Mouse (Mus musculus) embryonic fibroblast, embryonic 13.5 days (primary cell): ENCODE data around the gene Bicra.

ENCODE experiments used
- CTCF ChIP-seq: IDR thresholded peaks from 2 replicates; pipeline ENCODE4 v1.5.1; 2011; ENCODE audit warnings: mild to moderate bottlenecking, control low read depth, low read length, moderate library complexity, borderline replicate concordance; ENCODE audit not compliant: insufficient read depth
- POLR2A ChIP-seq: IDR thresholded peaks from 2 replicates; pipeline ENCODE4 v1.6.1; 2011; ENCODE audit warnings: low read depth, mild to moderate bottlenecking, control low read depth, low read length, moderate library complexity

GRCm38 (mm10) chr7:15921796-15922195, 125.9 kb downstream of the Bicra start:
- TF ChIP-seq CTCF = no peak
- TF ChIP-seq POLR2A = no peak
